Mouse (Mus musculus): Measurements from ENCODE around the gene Enthd1.

Gene Enthd1

DNA sequence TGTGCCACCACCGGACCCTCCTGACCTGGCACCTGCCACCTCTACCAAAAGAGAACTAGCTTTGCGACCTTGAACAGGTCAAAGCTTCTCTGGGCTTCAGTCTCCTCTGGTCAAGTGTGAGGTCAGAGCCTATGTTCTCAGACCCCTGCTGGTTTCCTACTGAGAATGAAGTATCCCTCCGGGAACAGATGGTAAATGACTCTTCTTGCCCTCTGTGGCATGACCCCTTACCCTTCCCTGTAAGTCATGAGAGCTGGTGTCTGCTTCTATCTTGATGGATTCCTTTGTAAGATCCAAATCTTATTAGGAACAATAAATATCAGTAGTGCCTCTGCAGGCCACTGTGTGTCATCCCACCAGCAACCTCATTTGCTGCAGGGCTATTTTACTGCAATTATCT is 14.2 kb upstream of the Enthd1 start:
- Histone ChIP-seq H3K27me3 (ENCODE audit: insufficient read depth, low read length) (peaks cover 31% of the 10 kb centered on the region), H3K36me3 (ENCODE audit: insufficient read depth, low read length) (no peaks in the 10 kb centered on the region), H3K4me1 (replicated peaks; ENCODE audit: low read depth, low read length) (peaks cover 22% of the 10 kb centered on the region), H3K9me3 (ENCODE audit: low read length) (no peaks in the 10 kb centered on the region), H3K4me3 (replicated peaks; ENCODE audit: low read length) (no peak overlapping the region)
- no peak for TF ChIP-seq NANOG (IDR thresholded peaks at IDR 0.05; ENCODE audit: borderline replicate concordance, low read length)
- TF ChIP-seq CTCF (conservative IDR thresholded peaks at IDR 0.05; ENCODE audit: low read length): no peak
- no peak for TF ChIP-seq POU5F1 (IDR thresholded peaks at IDR 0.05; ENCODE audit: borderline replicate concordance, low read length)

DNA sequence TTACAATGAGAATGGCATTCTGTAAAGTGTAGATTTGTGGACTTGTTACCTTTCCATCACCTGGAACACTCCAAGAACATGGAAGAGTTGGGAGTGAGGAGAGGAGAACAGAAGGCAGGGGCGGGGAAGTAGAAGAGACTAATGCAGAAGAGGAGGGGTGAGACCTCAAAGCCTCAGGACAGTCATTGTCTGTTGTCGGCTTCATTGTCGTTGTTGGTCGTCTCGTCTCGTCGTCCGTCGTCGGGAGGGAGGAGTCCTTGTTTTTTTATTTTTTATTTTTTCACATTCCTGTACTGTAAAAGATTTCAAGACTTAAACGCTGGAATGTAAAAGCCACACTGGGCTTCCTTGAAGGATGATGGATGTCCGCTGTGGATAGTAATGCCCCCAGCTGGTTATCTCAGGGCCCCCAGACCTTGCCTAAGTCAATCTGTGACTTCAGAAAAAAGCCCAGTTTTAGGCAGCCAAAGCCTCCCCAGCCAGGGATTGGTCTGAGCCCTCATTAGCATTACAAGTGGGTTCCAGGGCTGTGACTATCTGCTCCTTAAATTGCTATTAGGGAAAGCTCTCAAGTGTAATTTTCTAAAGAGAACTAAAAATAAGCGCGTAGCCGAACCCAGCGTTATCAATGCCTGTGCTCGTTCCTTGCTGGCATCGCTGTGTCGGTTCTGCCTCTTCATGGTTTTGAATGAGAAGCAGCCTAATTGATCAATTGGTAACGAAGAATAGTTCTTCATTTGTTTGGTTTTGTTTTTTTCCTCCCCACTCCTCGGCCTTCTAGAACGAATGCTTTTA is 12.4 kb upstream of the Enthd1 start:
- 0 out of 2 replicates have a peak overlapping the region, but pooled peaks have one; percentile 17 for H3K4me3 ChIP-seq (replicated peaks; ENCODE audit: low read length)
- no peaks in the 10 kb centered on the region for H3K9me3 ChIP-seq (ENCODE audit: low read length)
- peaks cover 32% of the 10 kb centered on the region for H3K4me1 ChIP-seq (replicated peaks; ENCODE audit: low read depth, low read length)
- H3K36me3 ChIP-seq (ENCODE audit: insufficient read depth, low read length): no peaks in the 10 kb centered on the region
- TF ChIP-seq POU5F1 (IDR thresholded peaks at IDR 0.05; ENCODE audit: borderline replicate concordance, low read length) (no peak; the same call in 1 of the 2 replicates), CTCF (conservative IDR thresholded peaks at IDR 0.05; ENCODE audit: low read length) (no peak), NANOG (IDR thresholded peaks at IDR 0.05; ENCODE audit: borderline replicate concordance, low read length) (no peak)
- H3K27me3 ChIP-seq (ENCODE audit: insufficient read depth, low read length): peaks cover 38% of the 10 kb centered on the region

DNA sequence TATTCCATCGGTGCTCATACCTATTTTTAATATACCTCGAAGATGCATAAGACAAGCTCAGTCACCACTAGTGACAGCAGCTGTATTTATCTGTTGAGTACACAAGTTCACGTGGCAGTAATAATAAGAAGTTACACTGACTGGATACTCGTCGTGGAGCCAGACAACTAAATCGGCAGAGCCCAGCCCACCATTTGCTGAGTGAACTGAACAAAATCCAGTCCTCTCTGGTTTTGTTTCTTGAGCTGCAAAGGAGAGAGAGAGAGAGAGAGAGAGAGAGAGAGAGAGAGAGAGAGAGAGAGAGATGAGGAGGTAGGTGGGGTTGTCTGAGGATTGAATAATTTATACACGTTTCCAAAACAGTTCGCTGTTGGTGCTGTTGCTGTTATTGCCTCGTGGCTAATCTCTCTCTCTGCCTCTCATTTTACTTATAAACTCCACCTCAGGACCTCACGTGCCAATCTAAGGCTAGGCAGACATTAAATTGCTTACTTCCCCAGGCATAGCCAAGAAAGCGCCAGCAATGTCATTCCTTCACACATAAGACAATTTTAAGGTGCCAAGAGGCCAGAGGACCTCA is 11.5 kb upstream of the Enthd1 start:
- no peaks in the 10 kb centered on the region for H3K36me3 ChIP-seq (ENCODE audit: insufficient read depth, low read length)
- no peak for TF ChIP-seq NANOG (IDR thresholded peaks at IDR 0.05; ENCODE audit: borderline replicate concordance, low read length)
- no peak for TF ChIP-seq CTCF (conservative IDR thresholded peaks at IDR 0.05; ENCODE audit: low read length)
- TF ChIP-seq POU5F1 (IDR thresholded peaks at IDR 0.05; ENCODE audit: borderline replicate concordance, low read length): no peak
- peaks cover 40% of the 10 kb centered on the region for H3K4me1 ChIP-seq (replicated peaks; ENCODE audit: low read depth, low read length)

DNA sequence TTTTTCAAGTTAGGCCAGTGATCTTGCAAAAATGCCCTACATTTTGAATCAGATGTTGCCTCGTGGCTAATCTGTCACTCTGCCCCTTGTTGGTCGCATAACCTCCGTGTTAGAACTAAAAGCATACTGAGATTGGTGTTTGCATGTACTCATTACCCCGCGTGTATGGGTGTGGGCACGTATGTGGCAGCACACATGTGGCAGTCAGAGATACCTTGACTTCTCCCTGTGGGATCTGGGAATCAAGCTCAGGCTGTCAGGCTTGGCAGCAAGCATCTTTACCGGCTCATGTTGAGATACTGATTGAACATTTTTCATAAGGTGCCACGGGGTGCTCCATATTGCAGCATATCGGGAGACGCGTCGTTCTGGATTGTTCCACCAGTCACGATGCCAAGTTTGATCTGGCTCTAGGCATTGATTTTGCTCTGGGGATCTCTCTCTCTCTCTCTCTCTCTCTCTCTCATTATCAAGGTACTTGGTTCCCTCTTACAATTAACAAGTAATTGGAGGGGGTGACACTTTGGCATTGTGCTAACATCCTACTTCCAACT is 10.9 kb upstream of the Enthd1 start:
- Histone ChIP-seq H3K4me1 (replicated peaks; ENCODE audit: low read depth, low read length) (peaks cover 44% of the 10 kb centered on the region), H3K36me3 (ENCODE audit: insufficient read depth, low read length) (no peaks in the 10 kb centered on the region)
- TF ChIP-seq CTCF (conservative IDR thresholded peaks at IDR 0.05; ENCODE audit: low read length) (no peak), NANOG (IDR thresholded peaks at IDR 0.05; ENCODE audit: borderline replicate concordance, low read length) (no peak), POU5F1 (IDR thresholded peaks at IDR 0.05; ENCODE audit: borderline replicate concordance, low read length) (no peak)

More for the DNA sequence above, 11.5 kb upstream of the Enthd1 start:
- H3K27me3 ChIP-seq (ENCODE audit: insufficient read depth, low read length): peaks cover 42% of the 10 kb centered on the region
- no peak overlapping the region for H3K4me3 ChIP-seq (replicated peaks; ENCODE audit: low read length)
- no peaks in the 10 kb centered on the region for H3K9me3 ChIP-seq (ENCODE audit: low read length)

DNA sequence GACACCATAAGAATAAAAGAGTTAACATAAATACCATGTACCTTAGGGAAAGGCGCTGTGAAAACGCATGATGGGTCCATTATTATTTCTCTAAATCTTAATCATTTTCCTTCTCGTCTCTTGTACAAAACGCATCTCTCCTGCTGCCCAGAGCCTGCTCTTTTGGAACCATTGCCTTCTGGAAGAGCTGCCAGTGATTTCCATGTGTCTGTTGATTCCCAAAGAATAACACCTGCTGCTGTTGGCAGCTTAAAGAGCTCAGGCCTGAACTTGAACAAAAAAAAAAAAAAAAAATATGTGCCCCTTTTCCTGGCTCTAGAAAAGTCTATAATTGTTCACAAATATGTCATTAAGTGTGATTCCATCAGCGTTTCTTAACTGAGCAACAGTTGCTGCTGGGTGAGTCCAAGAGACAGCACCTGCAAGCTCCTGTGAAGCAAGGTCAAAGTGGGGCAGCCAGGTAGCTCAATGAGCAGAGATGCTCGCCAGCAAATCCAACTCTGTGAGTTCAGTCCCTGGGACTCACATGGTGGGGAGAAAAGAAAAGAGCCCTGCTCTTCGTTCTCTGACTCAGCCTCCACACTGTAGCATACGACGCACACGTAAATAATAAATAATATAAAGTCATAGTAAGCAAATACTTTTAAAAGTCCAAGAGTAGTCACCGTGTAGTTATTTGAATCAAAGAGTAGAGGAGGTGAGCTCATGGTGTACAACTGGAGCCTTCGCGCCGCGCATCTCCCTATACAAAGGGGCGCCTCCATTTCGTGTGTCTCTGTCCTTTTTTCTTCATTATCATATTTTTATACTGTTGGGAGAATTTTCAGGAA is 9.5 kb upstream of the Enthd1 start:
- no peaks in the 10 kb centered on the region for H3K36me3 ChIP-seq (ENCODE audit: insufficient read depth, low read length)
- H3K4me3 ChIP-seq (replicated peaks; ENCODE audit: low read length): no peak overlapping the region
- TF ChIP-seq CTCF (conservative IDR thresholded peaks at IDR 0.05; ENCODE audit: low read length): no peak
- no peak for TF ChIP-seq POU5F1 (IDR thresholded peaks at IDR 0.05; ENCODE audit: borderline replicate concordance, low read length)
- no peak for TF ChIP-seq NANOG (IDR thresholded peaks at IDR 0.05; ENCODE audit: borderline replicate concordance, low read length)

More for the DNA sequence above, 10.9 kb upstream of the Enthd1 start:
- no peak overlapping the region for H3K4me3 ChIP-seq (replicated peaks; ENCODE audit: low read length)
- H3K9me3 ChIP-seq (ENCODE audit: low read length): no peaks in the 10 kb centered on the region
- H3K27me3 ChIP-seq (ENCODE audit: insufficient read depth, low read length): peaks cover 44% of the 10 kb centered on the region

DNA sequence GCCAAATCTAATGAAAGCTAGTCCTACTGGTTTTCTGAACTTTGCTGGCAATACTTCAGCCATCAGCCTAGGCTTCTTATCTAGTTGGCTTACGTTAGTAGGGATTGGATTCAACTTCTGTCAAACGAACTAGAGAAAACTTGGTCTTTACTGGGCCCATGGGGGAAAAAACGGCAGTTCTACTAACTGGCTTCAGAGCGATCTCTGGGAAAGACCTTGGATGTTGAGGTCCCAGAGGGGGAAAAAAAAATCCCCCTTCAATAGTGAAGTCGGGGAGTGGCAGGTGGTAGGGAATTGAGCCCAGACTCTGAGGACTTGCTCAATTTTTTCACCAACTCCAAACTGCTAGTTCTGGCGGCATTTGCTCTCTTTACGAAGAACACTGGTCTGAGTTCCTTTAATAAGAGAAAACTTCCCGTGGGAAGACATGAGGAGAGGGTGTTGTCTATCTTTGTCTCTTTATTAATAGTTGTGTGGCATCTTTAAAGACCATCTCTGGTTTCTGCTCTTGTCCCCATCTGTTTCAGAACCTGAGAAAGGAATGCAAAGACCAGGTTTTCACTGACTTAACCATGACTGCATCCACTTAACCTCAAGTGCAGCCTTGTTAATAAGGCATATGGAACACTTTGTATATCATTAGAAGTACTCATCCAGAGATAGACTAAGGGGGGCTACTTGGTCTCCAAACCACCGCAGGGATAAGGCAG is 8.0 kb upstream of the Enthd1 start:
- Histone ChIP-seq H3K36me3 (ENCODE audit: insufficient read depth, low read length) (no peaks in the 10 kb centered on the region), H3K4me3 (replicated peaks; ENCODE audit: low read length) (peak overlapping the region; percentile 29; the same call in 1 of the 2 replicates), H3K27me3 (ENCODE audit: insufficient read depth, low read length) (peaks cover 47% of the 10 kb centered on the region), H3K9me3 (ENCODE audit: low read length) (no peaks in the 10 kb centered on the region), H3K4me1 (replicated peaks; ENCODE audit: low read depth, low read length) (peaks cover 36% of the 10 kb centered on the region)
- TF ChIP-seq NANOG (IDR thresholded peaks at IDR 0.05; ENCODE audit: borderline replicate concordance, low read length) (no peak), CTCF (conservative IDR thresholded peaks at IDR 0.05; ENCODE audit: low read length) (no peak), POU5F1 (IDR thresholded peaks at IDR 0.05; ENCODE audit: borderline replicate concordance, low read length) (no peak)

More for the DNA sequence above, 9.5 kb upstream of the Enthd1 start:
- no peaks in the 10 kb centered on the region for H3K9me3 ChIP-seq (ENCODE audit: low read length)
- H3K27me3 ChIP-seq (ENCODE audit: insufficient read depth, low read length): peaks cover 50% of the 10 kb centered on the region
- peaks cover 44% of the 10 kb centered on the region for H3K4me1 ChIP-seq (replicated peaks; ENCODE audit: low read depth, low read length)

DNA sequence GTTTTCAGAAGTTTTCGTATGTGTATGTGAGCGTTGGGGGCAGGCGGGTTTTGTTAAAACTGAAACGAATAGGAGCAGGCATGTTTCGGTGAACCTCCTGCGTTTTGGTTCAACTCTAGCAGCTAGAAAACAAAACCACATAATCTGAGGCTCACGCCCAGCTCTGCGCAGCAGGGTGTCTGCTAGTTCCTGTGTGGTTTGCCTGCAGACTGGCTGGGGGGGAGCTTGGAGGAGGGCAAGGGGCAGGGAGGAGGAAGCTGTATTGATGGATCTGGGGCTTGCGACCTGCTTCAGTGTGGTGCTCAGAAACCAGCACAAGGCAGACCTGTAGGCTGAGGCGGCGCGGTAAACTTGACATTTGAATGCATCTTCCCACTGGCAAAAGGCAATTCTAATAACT is 7.3 kb upstream of the Enthd1 start, which contains the start of gene Grap2:
TSS of gene Grap2 (plus strand) at position 304 of the 400 bp plus-strand sequence.
- TF ChIP-seq POU5F1 (IDR thresholded peaks at IDR 0.05; ENCODE audit: borderline replicate concordance, low read length): no peak
- TF ChIP-seq CTCF (conservative IDR thresholded peaks at IDR 0.05; ENCODE audit: low read length): no peak
- no peak for TF ChIP-seq NANOG (IDR thresholded peaks at IDR 0.05; ENCODE audit: borderline replicate concordance, low read length)
- Histone ChIP-seq H3K36me3 (ENCODE audit: insufficient read depth, low read length) (no peaks in the 10 kb centered on the region), H3K27me3 (ENCODE audit: insufficient read depth, low read length) (peaks cover 47% of the 10 kb centered on the region)

More for the DNA sequence above, 7.3 kb upstream of the Enthd1 start, which contains the start of gene Grap2:
- Histone ChIP-seq H3K4me3 (replicated peaks; ENCODE audit: low read length) (peak within 1 kb of the TSS; percentile 29; the same call in 1 of the 2 replicates), H3K4me1 (replicated peaks; ENCODE audit: low read depth, low read length) (peaks cover 29% of the 10 kb centered on the region), H3K9me3 (ENCODE audit: low read length) (no peaks in the 10 kb centered on the region)
